Mouse (Mus musculus) CD4-positive helper T cell, adult 2 months (primary cell): ENCODE results near the gene Dyrk3.
A peak's percentile ranks its signal among the peaks of the same experiment; 100 is the strongest.

Experiments used
- DNase-seq: peaks from one replicate; pipeline ENCODE4 v3.0.0-alpha.2; 2012; ENCODE audit warnings: low read depth, missing footprints, low spot score

The Dyrk3 gene

GRCm38 (mm10) chr1:131155456-131155855 lies 17.3 kb upstream of the Dyrk3 start:
- DNase-seq: peak; percentile 63

- DNase-seq: peak; percentile 89
These were observed 15.0 kb upstream of the Dyrk3 start, which contains the start of gene Eif2d for GRCm38 (mm10) chr1:131153018-131153629. Gene Eif2d (plus strand): TSS chr1:131153181.

DNA sequence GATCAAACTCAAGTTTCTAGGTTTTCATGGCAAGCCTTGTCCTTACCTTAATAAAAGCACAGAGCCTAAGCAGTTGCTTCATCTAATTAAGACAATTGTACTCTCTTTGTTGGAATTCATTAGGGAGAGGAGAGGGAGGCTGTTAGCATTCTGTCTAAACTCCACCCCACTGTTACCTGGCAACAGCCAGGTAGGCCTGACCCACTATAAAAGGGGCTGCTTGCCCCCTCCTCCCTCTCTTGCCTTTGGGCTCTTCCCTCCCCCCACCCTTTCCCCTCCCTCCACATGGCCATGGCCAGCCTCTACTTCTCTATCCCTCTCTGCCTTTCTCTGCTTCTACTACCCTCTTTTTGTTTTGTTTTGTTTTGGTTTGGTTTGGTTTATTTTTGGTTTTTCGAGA lies 11.4 kb upstream of the Dyrk3 start:
- no peak for DNase-seq

- no peak for DNase-seq
These were observed 8.1 kb upstream of the Dyrk3 start for GRCm38 (mm10) chr1:131146181-131146614.

- DNase-seq: peak; percentile 38
These were observed 7.1 kb upstream of the Dyrk3 start for GRCm38 (mm10) chr1:131145222-131145621.

GRCm38 (mm10) chr1:131142472-131142871 lies 4.3 kb upstream of the Dyrk3 start:
- no peak for DNase-seq

DNA sequence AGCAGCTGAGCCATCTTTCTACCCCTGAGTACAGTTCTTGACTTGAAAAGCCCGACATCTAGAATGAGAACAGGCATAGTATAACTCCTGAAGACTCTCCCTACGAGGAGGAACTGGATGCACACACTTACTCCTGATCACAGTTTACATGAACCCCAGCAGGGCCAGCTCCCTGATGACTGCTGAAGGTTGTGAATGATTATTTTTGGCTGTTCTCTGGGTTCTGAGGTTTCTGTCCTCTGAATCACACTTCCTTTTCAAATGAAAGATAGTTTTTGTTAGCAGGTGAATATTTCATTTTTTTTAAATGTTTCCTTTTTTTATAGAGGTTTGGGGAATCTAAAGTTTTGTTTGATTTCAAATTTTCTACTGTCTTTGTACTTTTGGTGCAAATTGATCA lies 3.3 kb upstream of the Dyrk3 start:
- no peak for DNase-seq

DNA sequence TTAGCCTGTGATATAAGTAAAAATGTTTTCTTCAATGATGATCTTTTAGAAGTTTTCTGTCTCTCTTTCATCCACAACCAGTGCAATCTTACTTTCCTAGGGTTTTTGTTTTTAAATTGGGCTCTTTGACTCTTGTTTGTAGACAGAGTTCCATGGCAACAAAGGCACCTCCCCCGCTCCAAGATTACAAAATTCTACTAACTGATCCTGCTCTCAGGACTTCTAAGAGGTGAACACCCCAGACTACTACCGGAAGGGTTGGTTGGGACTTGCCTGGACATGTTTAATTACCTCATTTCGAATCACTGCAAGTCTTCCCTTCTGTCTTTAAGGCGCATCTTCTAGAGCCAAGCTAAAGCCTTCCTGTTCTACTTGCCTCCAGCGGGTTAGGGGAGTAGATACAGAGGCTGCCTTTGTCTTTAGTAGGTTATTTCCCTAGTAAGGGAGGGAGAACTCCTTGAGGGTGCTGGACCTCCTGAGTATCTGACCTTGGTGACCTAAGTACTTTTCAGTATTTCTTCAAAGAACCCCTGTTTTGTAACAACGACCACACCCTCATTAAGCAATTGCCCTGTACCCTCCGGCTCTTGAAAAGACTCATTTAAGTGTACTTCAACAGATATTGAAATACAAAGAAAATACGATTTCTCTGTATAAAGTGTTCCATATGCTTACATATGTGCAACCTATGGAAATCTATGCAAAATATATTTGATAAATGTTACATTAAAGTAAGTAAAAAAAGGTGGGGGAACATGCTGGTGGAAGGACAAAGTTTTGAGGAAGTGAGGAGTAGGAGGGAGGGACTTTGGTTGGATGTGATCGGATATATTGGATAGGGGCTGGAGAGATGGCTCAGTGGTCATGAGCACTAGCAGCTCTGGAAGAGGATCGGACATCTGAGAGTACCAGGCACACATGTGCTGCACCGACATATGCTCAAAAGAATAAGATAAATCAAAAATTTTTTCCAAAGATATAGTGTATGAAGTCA lies 1.3 kb upstream of the Dyrk3 start:
- DNase-seq: peak; percentile 42

DNA sequence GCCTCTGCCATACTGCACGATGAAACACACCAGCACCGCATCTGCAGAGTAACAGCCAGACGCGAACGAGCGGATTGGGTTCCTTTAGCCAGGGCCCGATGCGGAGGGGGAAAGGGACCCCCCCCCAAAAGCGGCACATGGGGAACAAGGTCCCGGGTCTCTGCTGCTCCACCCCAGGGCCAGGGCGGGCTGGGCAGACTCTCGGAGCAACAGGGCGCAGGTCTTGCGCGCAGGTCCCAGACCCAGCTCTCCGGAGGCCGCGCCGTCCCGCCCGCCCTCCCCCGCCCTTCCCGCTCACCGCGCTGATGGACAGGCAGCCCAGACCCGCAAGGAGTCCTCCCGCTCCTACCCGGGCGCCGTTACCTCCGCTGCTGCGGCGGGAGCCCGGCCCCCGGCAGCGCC lies 422 bp downstream of the Dyrk3 start:
- DNase-seq: no peak

DNA sequence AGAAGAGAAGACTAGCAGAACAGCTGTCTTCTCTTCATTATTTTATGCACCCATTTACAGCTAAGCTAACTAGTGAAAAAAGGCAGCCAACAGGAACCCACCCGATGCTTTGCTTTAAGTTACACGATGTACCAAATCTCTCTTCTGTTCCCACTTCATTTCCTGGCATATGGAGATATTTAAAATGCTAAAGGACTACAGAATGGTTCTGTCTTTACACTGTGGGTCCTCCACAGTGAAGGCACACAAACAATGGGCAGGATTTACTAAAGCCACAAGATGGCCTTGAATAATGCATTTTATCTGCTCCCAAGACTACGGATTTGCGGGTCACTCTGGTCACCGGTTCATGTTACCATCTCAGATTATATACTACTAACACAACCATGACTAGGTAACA lies 1.0 kb downstream of the Dyrk3 start:
- no peak for DNase-seq

- DNase-seq: no peak
These were observed 2.0 kb downstream of the Dyrk3 start for GRCm38 (mm10) chr1:131135960-131136629.

DNA sequence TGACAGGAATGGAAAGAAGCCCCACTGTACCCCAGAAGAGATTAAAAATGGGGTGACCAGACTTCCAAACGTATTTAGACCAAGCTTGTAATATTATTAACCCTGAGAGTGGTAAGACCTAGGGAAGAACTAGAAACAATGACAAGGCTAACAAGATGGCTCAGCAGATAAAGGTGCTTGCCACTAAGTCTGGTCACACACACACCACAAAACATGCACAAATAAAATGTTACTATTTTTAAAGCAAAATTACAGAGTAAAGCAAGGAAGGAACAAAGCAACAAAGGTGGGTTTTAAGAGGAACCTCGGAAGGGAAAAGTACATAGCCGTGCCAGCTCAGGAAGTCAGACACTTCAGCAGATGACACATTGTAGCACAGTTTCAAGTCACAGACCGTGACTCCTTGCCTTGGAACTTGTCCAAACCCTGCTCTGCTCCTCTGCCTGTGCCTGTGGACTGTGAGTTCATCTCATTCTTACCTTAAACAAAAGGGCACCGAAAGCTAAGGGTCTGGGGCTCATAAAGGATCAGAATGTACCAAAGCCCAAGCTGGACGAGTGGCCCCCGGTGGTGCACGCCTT lies 3.1 kb downstream of the Dyrk3 start:
- peak; percentile 34 for DNase-seq

- no peak for DNase-seq
These were observed 3.9 kb downstream of the Dyrk3 start for GRCm38 (mm10) chr1:131134231-131134630.

DNA sequence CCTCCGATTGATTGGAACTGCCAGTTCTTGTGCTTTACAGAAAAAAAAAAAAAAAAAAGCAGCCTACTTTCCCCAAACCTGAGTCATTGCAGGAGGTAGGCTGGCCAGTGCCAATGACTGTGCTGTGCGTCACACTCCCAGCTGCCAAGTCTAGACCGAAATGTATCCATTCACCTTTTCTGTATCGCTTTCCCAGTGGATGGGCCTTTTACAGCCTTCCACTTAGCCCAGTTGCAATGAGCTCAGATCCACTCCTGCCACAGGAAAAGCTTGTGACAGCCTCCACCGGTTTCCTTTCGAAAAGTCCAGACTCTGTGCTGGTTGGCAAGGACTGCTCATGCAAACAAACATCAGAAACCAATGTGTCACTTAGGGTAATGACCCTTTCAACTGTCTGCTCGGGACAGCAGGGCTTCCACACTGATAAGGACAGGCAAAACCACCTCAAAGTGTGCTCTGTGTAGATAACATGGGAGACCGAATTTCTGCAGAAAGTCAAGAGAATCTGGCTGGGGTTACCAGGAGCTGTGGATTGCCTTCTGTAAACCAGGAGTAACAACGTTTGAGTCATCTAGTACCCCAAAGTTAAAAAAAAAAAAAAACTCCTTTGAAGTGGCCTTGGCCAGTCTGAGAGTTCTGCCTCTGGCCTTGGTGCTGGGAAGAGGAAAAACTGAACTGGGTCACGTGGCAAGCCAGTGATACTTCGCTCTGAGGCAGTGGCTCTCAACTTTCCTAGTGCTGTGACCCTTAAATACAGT lies 12.0 kb downstream of the Dyrk3 start:
- no peak for DNase-seq

DNA sequence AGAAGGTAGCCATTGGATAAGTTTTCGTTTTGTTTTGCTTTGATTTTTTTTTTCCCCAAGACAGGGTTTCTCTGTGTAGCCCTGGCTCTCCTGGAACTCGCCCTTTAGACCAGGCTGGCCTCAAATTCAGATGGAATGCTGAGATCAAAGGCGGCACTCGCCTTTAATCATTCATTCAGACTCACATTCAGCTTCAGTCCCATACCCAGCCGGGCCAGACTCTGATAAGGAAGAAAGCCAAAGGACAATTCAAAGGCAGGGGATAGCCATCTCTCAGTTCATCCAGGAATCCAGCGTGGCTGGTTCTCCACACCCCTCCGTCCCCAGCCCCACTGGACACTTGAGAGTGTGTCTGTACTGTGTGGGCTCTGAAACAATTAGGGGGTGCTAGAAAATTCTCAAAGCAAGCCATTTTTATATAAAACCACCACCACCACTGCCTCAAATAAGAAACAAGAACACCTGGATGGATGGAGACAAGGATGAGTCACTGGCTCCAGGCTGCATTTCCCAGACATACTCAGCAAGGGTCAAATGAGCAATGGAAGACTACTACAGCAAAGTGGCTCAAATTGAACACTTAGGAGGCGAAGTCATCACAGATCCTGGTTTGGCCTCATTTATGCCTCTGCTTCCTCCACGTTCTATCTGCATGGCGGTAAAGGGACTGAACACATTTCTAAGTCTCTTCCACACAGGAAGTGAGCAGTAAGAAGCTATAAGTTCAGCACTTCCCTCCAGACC lies 14.4 kb downstream of the Dyrk3 start:
- no peak for DNase-seq

- DNase-seq: peak; percentile 46
These were observed 16.2 kb downstream of the Dyrk3 start for GRCm38 (mm10) chr1:131121987-131122386.

DNA sequence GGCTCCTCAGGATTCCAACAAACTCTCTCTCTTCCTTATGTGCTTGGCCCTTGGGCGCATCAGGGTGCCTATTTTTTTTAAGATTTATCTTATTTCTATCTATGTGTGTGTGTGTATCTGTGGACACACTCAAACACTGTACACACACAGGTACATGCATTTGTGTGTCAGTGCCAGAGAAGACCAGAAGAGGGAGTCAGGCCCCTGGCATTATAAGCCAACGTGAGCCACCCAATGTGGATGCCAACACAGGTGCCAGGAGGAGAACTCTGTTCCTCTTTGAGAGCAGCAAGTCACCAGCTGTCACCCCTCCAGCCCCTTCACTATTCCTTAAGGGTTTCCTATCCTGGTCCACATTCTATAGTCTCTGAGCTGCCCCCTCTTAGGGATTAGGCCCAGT lies 19.1 kb downstream of the Dyrk3 start:
- DNase-seq: peak; percentile 63

GRCm38 (mm10) chr1:131118530-131118929 lies 19.6 kb downstream of the Dyrk3 start:
- no peak for DNase-seq

DNA sequence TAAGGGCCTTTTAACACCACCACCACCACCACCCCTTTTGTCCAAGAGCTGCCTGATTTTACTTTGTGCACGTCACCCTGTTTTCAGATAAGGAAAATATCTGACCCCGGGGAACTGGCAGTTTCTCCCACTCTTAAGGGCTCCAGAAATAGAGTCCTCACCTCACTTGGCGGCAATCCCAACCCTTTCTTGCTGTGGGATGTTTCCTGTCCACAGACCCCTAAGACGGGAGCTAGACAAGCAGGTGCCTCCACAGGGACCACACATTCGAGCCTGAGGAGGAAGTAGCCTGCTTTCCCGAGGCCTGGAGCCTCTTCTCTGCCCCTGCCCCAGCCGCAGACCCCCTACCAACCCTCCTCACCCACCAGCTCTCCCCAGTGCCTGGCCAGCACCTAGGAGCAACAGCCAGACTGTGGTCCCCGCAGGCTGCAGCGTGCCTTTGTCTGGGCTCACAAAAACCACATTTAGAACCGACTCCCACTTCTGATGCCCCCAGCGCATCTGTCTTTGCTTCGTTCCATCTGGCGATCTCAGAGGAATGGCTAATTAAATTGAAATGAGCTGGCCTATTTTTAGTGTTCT lies 21.6 kb downstream of the Dyrk3 start:
- no peak for DNase-seq

DNA sequence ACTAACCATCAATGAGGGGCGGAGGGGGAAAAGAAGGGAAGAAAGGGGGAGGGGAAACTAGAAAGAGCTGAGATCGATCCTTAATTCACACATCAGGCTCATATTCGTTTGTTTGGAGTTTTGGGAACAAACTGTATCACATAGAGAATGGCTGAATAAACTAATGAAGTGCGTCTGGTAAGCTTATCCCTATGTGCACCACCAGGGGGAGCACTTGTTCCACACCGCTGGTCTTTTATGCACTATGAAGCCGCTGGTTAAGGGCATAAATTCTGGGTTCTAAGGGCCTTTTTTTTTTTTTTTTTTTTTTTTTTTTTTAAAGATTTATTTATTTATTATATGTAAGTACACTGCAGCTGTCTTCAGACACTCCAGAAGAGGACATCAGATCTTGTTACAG lies 22.2 kb downstream of the Dyrk3 start:
- peak; percentile 81 for DNase-seq
